Comparison of ENCODE assay signal across 7 mouse cellular contexts in the genomic region with DNA sequence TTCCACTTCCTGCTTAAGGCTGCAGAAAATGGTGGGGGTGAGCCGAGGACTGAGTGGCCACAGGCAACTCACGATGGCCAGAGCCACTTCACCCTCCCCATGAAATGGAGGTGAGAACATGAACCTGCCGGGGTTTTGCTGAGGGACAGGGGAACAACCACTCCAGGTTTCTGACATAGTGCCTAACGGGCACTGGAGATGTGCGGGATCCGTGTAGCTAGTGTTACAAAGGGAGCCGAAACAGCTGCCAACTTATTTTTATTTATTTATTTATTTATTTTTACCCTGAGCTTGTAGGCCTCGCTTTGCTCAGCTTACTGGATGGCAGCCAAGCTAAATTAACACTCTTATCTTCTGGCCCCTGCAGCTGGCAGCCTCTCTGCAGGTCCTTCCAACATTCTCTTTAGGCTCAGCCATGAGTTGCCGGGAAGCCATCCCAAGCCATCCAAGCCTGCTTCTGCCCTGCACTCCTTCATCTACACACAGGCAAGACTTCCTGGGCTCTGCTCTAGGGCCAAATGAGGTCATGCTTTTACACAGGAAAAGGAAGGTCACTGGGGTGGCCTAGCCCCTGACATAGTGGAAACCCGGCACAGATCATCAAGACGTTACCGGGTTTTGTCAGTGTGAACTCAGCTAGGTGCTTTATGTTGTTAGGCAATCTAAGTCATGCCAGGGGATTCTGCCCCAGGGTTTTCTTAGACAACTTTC. TPM values are rescaled to one million over a fixed set of nuclear protein-coding genes. Genes with fewer than 3 reads are reported as not detected.
A peak's percentile ranks its signal among the peaks of the same experiment; 100 is the strongest.
DNase-seq lines count a peak whose midpoint lies in the region; ATAC-seq lines count a peak whose summit lies in the region.

No protein-coding gene starts in this region.

- 58% methylated on average over 12 of the region's 12 CpGs for WGBS in intestine, embryonic 16.5 days
- 75% methylated on average over 12 of the region's 12 CpGs for WGBS in midbrain, embryonic 13.5 days

- intact Hi-C loops in left cerebral cortex, postnatal 14 days (cut with DNase I): no loop called here

- no peak overlapping the region for H3K27ac ChIP-seq in intestine, embryonic 16.5 days (ENCODE audit: low read length)
- no peak overlapping the region for H3K27ac ChIP-seq in midbrain, embryonic 13.5 days

- no peak overlapping the region for H3K4me2 ChIP-seq in intestine, embryonic 16.5 days (ENCODE audit: low read depth, low read length)
- H3K4me2 ChIP-seq in midbrain, embryonic 13.5 days (replicated peaks): no peak overlapping the region

- ATAC-seq in intestine, embryonic 16.5 days: peak; percentile 62
- ATAC-seq in midbrain, embryonic 13.5 days: peak; percentile 40; the same call in 1 of the 2 replicates

- DNase-seq in left cerebral cortex, postnatal 14 days (ENCODE audit: low spot score in 2 of 2): peak; percentile 44 to 66
- no peak for DNase-seq in left cerebral cortex, adult 11 months (ENCODE audit: low spot score)
- DNase-seq in adrenal gland, adult 2 months: peak; percentile 67
- peak; percentile 49 to 66 for DNase-seq in gastrocnemius, adult 8-10 months (ENCODE audit: low spot score in 2 of 2)
- DNase-seq in thymus, postnatal 4 days: peak; percentile 65

- H3K27me3 ChIP-seq in intestine, embryonic 16.5 days (replicated peaks; ENCODE audit: control insufficient read depth, insufficient read depth, low read length): no peaks in the 10 kb centered on the region
- H3K27me3 ChIP-seq in midbrain, embryonic 13.5 days: no peaks in the 10 kb centered on the region

- peaks cover 10% of the 10 kb centered on the region for H3K4me1 ChIP-seq in intestine, embryonic 16.5 days (ENCODE audit: control insufficient read depth, insufficient read depth, low read length)
- no peaks in the 10 kb centered on the region for H3K4me1 ChIP-seq in midbrain, embryonic 13.5 days (replicated peaks)

- 0 out of 2 replicates have a peak overlapping the region, but pooled peaks have one; percentile 16 for H3K9ac ChIP-seq in intestine, embryonic 16.5 days (ENCODE audit: low read depth, low read length)
- H3K9ac ChIP-seq in midbrain, embryonic 13.5 days (replicated peaks): no peak overlapping the region

- H3K4me3 ChIP-seq in intestine, embryonic 16.5 days (ENCODE audit: low read length): no peak overlapping the region
- no peak overlapping the region for H3K4me3 ChIP-seq in midbrain, embryonic 13.5 days (replicated peaks)

- H3K9me3 ChIP-seq in intestine, embryonic 16.5 days (ENCODE audit: control insufficient read depth, low read length): no peaks in the 10 kb centered on the region
- H3K9me3 ChIP-seq in midbrain, embryonic 13.5 days: no peaks in the 10 kb centered on the region

- H3K36me3 ChIP-seq in intestine, embryonic 16.5 days (ENCODE audit: control insufficient read depth, insufficient read depth, low read length): no peaks in the 10 kb centered on the region
- H3K36me3 ChIP-seq in midbrain, embryonic 13.5 days: no peaks in the 10 kb centered on the region

RNA-seq across cellular contexts. Expression of a gene that starts 49.0 kb away (rescaled TPM):
- total RNA-seq in left cerebral cortex, postnatal 14 days (2021): 100 to 1,000 TPM; 122 to 123 TPM
- total RNA-seq in adrenal gland, adult 2 months (2021): 10 to 100 TPM; 49.3 to 60.3 TPM
- polyA plus RNA-seq in adrenal gland, adult 2 months (2012; rRNA removed): 24.0 and 28.8 TPM in 2 replicates
- 100 to 1,000 TPM in 3 of 4 experiments, 10 to 100 TPM in 1; 91.0 to 102 (median 101) TPM for total RNA-seq in gastrocnemius, adult 8-10 months (2022)
- polyA plus RNA-seq in intestine, embryonic 16.5 days (2015; fragmentation: Nextera tagmentation; extraction: Ambion mirVana): 23.6 and 23.7 TPM in 2 replicates
- 30.2 and 34.0 TPM in 2 replicates for polyA plus RNA-seq in midbrain, embryonic 13.5 days (2015; fragmentation: Nextera tagmentation; extraction: Ambion mirVana)
